Mouse (Mus musculus) neural tube, embryonic 12.5 days (tissue): Measurements from ENCODE around the gene Rbm42. TPM values are rescaled to one million over a fixed set of nuclear protein-coding genes. Genes with fewer than 3 reads are reported as not detected.

Source experiments
- ATAC-seq: fragments of 200-750 bp; cut with Nextera tagmentation; 2 replicates; pipeline ENCODE4 v1.8.0; 2017; ENCODE audit warnings: low read depth, mild to moderate bottlenecking, moderate TSS enrichment, moderate library complexity; ENCODE audit not compliant: low FRiP score
- H3K27ac ChIP-seq: fragments of 300-500 bp; sonication (generic); 2 replicates; pipeline ENCODE4 v1.5.1; 2016
- H3K27me3 ChIP-seq: fragments of 300-500 bp; sonication (generic); replicated peaks from 2 replicates; pipeline ENCODE4 v1.6.1; 2016; ENCODE audit warnings: mild to moderate bottlenecking
- H3K36me3 ChIP-seq: fragments of 300-500 bp; sonication (generic); 2 replicates; pipeline ENCODE4 v1.6.1; 2016; ENCODE audit warnings: mild to moderate bottlenecking
- H3K4me1 ChIP-seq: fragments of 300-500 bp; sonication (generic); 2 replicates; pipeline ENCODE4 v1.6.1; 2016
- H3K4me2 ChIP-seq: fragments of 300-500 bp; sonication (generic); replicated peaks from 2 replicates; pipeline ENCODE4 v1.6.1; 2016; ENCODE audit warnings: mild to moderate bottlenecking
- H3K4me3 ChIP-seq: fragments of 300-500 bp; sonication (generic); 2 replicates; pipeline ENCODE4 v1.5.1; 2016
- H3K9ac ChIP-seq: fragments of 300-500 bp; sonication (generic); 2 replicates; pipeline ENCODE4 v1.6.1; 2016; ENCODE audit warnings: mild to moderate bottlenecking
- H3K9me3 ChIP-seq: fragments of 300-500 bp; sonication (generic); 2 replicates; pipeline ENCODE4 v1.6.1; 2016; ENCODE audit warnings: mild to moderate bottlenecking
- WGBS: fragments of 180-500 bp; shearing (Covaris S2); methylation state at CpG from one replicate; pipeline ENCODE4 v1.1.7; 2016; 5-methylcytosine and 5-hydroxymethylcytosine counted together
- polyA plus RNA-seq: library from polyadenylated mRNA; unstranded; fragments of >200 nt; fragmentation: Nextera tagmentation; extraction: Ambion mirVana; gene quantifications from 2 replicates; pipeline ENCODE4 v1.2.1, GENCODE M21; 2016

The Rbm42 gene
- polyA plus RNA-seq, 1 experiment from 2014 or later, result 167 TPM

DNA sequence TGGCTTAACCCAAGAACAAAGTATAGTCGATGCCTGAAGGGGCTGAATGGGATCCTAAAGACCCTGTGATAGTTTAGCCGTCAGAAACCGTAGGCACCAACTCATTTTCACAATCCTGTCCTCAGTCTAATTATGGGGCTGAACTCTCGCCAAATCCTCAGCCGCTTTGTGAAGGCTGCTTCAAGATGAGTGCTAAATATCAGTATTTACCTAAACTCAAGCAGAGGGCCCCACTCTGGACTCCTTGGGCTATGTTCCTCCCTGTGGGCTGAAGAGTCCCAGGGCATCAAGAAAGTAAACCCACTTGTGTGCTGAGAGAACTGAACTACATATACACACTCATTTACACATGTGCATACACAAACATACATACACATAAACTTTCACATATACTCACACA, 53.3 kb downstream of the Rbm42 start:
- no peak for ATAC-seq
- H3K27ac ChIP-seq, result no peak overlapping the region
- 82% methylated on average over 5 of the region's 5 CpGs for WGBS
- H3K4me2 ChIP-seq, result no peak overlapping the region
- H3K27me3 ChIP-seq, result no peaks in the 10 kb centered on the region
- peaks cover 6% of the 10 kb centered on the region; the same call in 1 of the 2 replicates for H3K4me1 ChIP-seq
- H3K9me3 ChIP-seq, result no peaks in the 10 kb centered on the region
- H3K4me3 ChIP-seq, result no peak overlapping the region
- no peaks in the 10 kb centered on the region for H3K36me3 ChIP-seq
- no peak overlapping the region for H3K9ac ChIP-seq

DNA sequence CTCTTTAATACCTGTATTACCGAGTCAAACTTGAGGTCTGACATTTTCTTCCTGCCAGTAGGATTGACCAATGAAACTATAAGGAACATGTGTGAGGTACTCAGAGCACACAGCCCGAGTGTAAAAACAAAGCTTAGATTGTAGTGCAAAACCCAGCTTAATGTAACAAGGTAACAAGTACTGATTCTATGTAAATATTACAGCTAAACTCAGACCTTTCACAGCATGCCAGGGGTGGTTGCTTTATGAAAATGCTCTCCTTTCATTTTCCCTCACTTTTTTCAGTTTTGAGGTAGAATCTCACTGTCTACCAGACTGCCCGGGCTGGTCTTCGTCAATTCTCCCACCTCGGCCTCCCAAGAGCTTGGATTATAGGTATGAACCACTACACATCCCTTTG, 54.0 kb downstream of the Rbm42 start:
- Histone ChIP-seq H3K36me3 (no peaks in the 10 kb centered on the region), H3K4me1 (peaks cover 6% of the 10 kb centered on the region; the same call in 1 of the 2 replicates), H3K27ac (no peak overlapping the region), H3K4me3 (no peak overlapping the region), H3K9ac (no peak overlapping the region), H3K4me2 (no peak overlapping the region), H3K9me3 (no peaks in the 10 kb centered on the region), H3K27me3 (no peaks in the 10 kb centered on the region)
- WGBS, result 79% methylated on average over 5 of the region's 5 CpGs
- ATAC-seq, result no peak

DNA sequence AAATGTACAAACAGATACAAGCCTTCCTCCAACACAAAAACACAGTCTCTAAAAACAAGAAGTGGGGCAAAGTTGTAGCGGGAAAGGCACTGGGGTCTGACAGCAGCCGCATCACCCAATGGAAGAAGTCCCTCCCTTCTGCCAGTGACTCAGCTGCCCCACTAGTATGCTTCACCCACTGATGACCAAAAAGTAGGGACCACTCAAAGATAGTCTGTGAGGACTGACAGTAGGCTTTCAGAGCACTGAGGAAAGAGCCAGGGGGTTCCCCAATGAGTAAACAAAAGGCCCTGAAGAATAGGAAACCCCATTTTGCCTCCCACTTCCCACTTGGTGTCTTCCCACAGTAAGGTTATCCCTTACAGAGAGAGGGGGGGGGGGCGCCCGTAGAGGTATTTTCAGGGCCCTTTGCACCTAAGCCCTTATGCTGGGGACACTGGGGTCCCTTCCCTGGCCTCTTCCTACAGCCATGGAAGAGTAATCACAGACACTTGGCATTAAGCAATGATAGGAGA, 55.5 kb downstream of the Rbm42 start:
- ATAC-seq, result no peak

DNA sequence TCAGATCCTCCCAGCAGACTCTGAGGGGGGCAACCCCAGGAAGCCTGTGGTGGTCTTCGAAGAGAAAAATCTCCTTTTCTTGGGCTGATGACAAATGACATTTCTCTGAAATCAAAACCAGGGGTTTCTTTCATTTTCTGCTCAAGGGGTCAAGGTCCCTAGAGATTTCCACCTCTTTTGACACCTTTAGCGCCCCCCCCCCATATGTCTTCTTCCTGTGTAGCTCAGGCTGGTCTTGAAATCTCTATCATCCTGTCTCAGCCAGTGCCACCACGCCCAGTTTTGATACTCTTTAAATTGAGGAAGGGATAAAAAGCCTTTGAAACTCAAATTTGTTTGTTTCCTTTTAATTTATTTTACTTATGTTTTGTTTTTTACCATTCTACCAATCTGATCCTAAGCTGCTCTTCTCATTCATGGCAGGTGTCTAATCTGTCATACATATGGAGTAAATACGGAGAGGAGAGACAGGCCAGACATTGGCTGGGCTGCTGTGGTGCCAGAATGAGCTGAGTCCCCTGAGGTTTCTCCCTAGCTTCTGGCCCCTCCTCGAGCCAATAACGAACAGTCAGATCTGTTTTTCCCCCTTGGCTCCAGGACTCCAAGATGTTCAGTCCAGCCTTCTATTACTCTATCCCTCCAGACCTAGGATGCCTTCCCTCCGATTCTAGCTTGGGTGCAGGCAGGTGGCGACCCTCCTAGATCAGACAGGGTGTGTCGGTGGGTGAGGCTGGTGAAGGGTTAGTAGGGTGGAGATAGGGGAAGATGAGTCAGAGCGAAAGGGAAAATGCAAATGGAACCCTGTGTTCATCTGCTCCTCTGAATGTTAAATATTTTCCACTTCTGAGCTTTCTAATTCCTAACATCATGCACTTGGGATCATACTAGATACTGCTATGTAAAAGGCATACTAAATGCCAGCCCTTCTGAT, 56.3 kb downstream of the Rbm42 start:
- H3K27ac ChIP-seq, result no peak overlapping the region
- H3K4me1 ChIP-seq, result peaks cover 6% of the 10 kb centered on the region
- no peaks in the 10 kb centered on the region for H3K9me3 ChIP-seq
- 80% methylated on average over 10 of the region's 10 CpGs for WGBS
- 0 out of 2 replicates have a peak overlapping the region, but pooled peaks have one; percentile 33 for H3K9ac ChIP-seq
- H3K4me2 ChIP-seq, result no peak overlapping the region
- ATAC-seq, result no peak
- no peaks in the 10 kb centered on the region for H3K27me3 ChIP-seq
- H3K4me3 ChIP-seq, result no peak overlapping the region
- no peaks in the 10 kb centered on the region for H3K36me3 ChIP-seq

More for the DNA sequence above, 55.5 kb downstream of the Rbm42 start:
- no peak overlapping the region for H3K4me3 ChIP-seq
- no peak overlapping the region for H3K9ac ChIP-seq
- peaks cover 6% of the 10 kb centered on the region for H3K4me1 ChIP-seq
- no peaks in the 10 kb centered on the region for H3K36me3 ChIP-seq
- WGBS, result 68% methylated on average over 4 of the region's 4 CpGs
- H3K27me3 ChIP-seq, result no peaks in the 10 kb centered on the region
- no peak overlapping the region for H3K4me2 ChIP-seq
- H3K27ac ChIP-seq, result no peak overlapping the region
- no peaks in the 10 kb centered on the region for H3K9me3 ChIP-seq

DNA sequence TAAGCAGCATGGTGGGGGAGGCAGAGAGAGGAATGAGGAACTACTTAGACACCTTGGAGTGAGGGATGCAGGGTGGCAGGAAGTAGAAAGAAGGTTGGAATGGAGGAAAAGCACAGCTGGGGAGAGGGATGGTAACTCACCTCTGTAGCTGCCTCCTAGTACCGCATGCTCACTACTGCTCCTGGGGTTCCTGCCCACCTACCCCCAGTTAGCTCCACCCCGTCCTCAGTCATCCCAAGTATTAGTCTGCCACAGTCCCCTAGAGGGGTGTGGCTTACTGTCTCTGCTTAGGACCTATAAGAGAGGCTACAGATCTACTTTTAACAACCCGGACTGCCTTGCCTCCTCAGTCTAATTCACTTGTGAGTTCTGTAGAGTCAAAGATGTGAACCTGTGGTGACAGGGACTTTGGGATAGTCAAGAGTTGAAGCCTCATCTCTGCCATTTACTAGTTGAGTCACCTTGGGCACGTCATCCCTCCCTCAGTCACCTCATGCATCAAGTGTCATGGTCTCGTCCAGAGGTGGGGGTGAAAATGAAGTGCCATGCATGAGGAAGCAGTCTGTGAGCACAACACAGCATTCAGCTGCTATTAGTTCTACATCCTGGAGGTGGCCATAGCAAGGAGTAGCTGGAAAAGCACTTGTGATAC, 57.2 kb downstream of the Rbm42 start:
- Histone ChIP-seq H3K9ac (no peak overlapping the region), H3K36me3 (no peaks in the 10 kb centered on the region), H3K9me3 (no peaks in the 10 kb centered on the region), H3K4me3 (no peak overlapping the region), H3K27ac (no peak overlapping the region), H3K4me1 (peaks cover 6% of the 10 kb centered on the region), H3K4me2 (no peak overlapping the region), H3K27me3 (no peaks in the 10 kb centered on the region)
- no peak for ATAC-seq
- 53% methylated on average over 5 of the region's 5 CpGs for WGBS

DNA sequence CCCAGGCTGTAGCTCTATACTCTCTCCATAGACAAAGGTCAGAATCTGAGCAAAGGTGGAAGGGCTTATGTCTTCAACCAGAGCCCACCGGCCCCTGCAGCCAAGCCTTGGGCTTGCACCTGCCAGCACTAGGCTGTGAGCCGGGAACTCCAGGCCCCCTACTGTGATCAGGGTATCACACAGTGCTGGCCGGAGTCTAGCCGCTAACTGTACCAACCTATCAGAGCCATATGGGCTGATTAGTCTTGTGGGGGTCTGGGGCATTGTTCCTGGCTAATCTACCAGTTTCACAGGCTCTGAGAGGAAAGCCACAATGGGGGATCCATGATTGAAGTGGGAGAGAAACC, 58.5 kb downstream of the Rbm42 start:
- Histone ChIP-seq H3K36me3 (peaks cover 2% of the 10 kb centered on the region; the same call in 1 of the 2 replicates), H3K27me3 (no peaks in the 10 kb centered on the region), H3K4me2 (no peak overlapping the region), H3K27ac (no peak overlapping the region), H3K4me3 (no peak overlapping the region), H3K9me3 (no peaks in the 10 kb centered on the region), H3K9ac (0 out of 2 replicates have a peak overlapping the region, but pooled peaks have one; percentile 36), H3K4me1 (peaks cover 17% of the 10 kb centered on the region)
- WGBS, result 42% methylated on average over 4 of the region's 4 CpGs
- ATAC-seq, result no peak

Other genes starting within 250 kb of the Rbm42 start
- gene Tyrobp, start 236.6 kb downstream of the Rbm42 start, polyA plus RNA-seq, result 22.6 and 23.2 TPM in 2 replicates
- gene Hcst, start 230.5 kb downstream of the Rbm42 start, polyA plus RNA-seq, result 0.72 and 1.2 TPM in 2 replicates
- gene Nfkbid, start 228.6 kb downstream of the Rbm42 start, polyA plus RNA-seq, result 1.4 and 2.1 TPM in 2 replicates
- 368 and 386 TPM in 2 replicates for gene Aplp1, start 204.8 kb downstream of the Rbm42 start, polyA plus RNA-seq
- gene Kirrel2, start 192.6 kb downstream of the Rbm42 start, polyA plus RNA-seq, result 13.5 and 14.6 TPM in 2 replicates
- gene Nphs1, start 192.0 kb downstream of the Rbm42 start, polyA plus RNA-seq, result 2.0 and 3.3 TPM in 2 replicates
- not detected in 2 replicates for gene Prodh2, start 156.7 kb downstream of the Rbm42 start, polyA plus RNA-seq
- 78.3 and 90.0 TPM in 2 replicates for gene Arhgap33, start 115.3 kb downstream of the Rbm42 start, polyA plus RNA-seq
- 5.4 and 6.0 TPM in 2 replicates for gene Hspb6, start 98.1 kb downstream of the Rbm42 start, polyA plus RNA-seq
- gene Proser3, start 98.0 kb downstream of the Rbm42 start, polyA plus RNA-seq, result 9.7 and 11.0 TPM in 2 replicates
- 52.8 and 53.4 TPM in 2 replicates for gene Lin37, start 90.5 kb downstream of the Rbm42 start, polyA plus RNA-seq
- gene U2af1l4, start 87.0 kb downstream of the Rbm42 start, polyA plus RNA-seq, result 83.8 and 87.9 TPM in 2 replicates
- gene Gm49396, start 87.0 kb downstream of the Rbm42 start, polyA plus RNA-seq, result 16.2 and 17.1 TPM in 2 replicates
- gene Psenen, start 86.7 kb downstream of the Rbm42 start, polyA plus RNA-seq, result 137 and 143 TPM in 2 replicates
- 4.1 and 5.7 TPM in 2 replicates for gene Igflr1, start 84.9 kb downstream of the Rbm42 start, polyA plus RNA-seq
- gene Kmt2b, start 61.6 kb downstream of the Rbm42 start, polyA plus RNA-seq, result 12.2 and 13.7 TPM in 2 replicates
- 0.22 and 0.47 TPM in 2 replicates for gene Zbtb32, start 51.4 kb downstream of the Rbm42 start, polyA plus RNA-seq
- 1.6 and 1.9 TPM in 2 replicates for gene Upk1a, start 37.5 kb downstream of the Rbm42 start, polyA plus RNA-seq
- 912 and 934 TPM in 2 replicates for gene Cox6b1, start 24.2 kb downstream of the Rbm42 start, polyA plus RNA-seq
- gene Etv2, start 14.5 kb downstream of the Rbm42 start, polyA plus RNA-seq, result not detected in 2 replicates
- gene Haus5, start 14.7 kb upstream of the Rbm42 start, polyA plus RNA-seq, result 39.5 and 45.2 TPM in 2 replicates
- not detected in 2 replicates for gene Pmis2, start 21.3 kb upstream of the Rbm42 start, polyA plus RNA-seq
- gene 2200002J24Rik, start 48.6 kb upstream of the Rbm42 start, polyA plus RNA-seq, result not detected in 2 replicates
- 1.3 and 2.0 TPM in 2 replicates for gene Atp4a, start 61.9 kb upstream of the Rbm42 start, polyA plus RNA-seq
- 185 and 194 TPM in 2 replicates for gene Tmem147, start 79.2 kb upstream of the Rbm42 start, polyA plus RNA-seq
- gene Gapdhs, start 93.4 kb upstream of the Rbm42 start, polyA plus RNA-seq, result 1.4 and 1.5 TPM in 2 replicates
- gene Sbsn, start 101.2 kb upstream of the Rbm42 start, polyA plus RNA-seq, result 1.1 and 2.6 TPM in 2 replicates
- gene Dmkn, start 113.4 kb upstream of the Rbm42 start, polyA plus RNA-seq, result 0.24 and 0.38 TPM in 2 replicates
- not detected in 2 replicates for gene Krtdap, start 137.6 kb upstream of the Rbm42 start, polyA plus RNA-seq
- 0.08 TPM in 1 of 2 replicates, not detected in the other for gene Ffar2, start 173.5 kb upstream of the Rbm42 start, polyA plus RNA-seq
- not detected in 2 replicates for gene Ffar3, start 205.9 kb upstream of the Rbm42 start, polyA plus RNA-seq
- gene Ffar1, start 211.2 kb upstream of the Rbm42 start, polyA plus RNA-seq, result not detected in 2 replicates
- gene Cd22, start 230.0 kb upstream of the Rbm42 start, polyA plus RNA-seq, result 0.05 TPM in 1 of 2 replicates, not detected in the other